Mouse (Mus musculus) kidney, postnatal 36 days (tissue): ENCODE results near the gene Eef2.
A peak's percentile ranks its signal among the peaks of the same experiment; 100 is the strongest.

Experiments used
- DNase-seq, 2 experiments: peaks; one replicate each; pipeline ENCODE4 v3.0.0; 2021 to 2022; ENCODE audit warnings: mixed read lengths in 2 of 2

The Eef2 gene

GRCm38 (mm10) chr10:81176466-81177271 is at the start of gene Eef2:
Gene Eef2 (plus strand): TSS chr10:81176631.
- peak; percentile 99 to 100 for DNase-seq

- DNase-seq, result peak; percentile 91 to 93
These were observed 42.2 kb upstream of the Eef2 start for GRCm38 (mm10) chr10:81134181-81134587.

- peak; percentile 68 to 78 for DNase-seq
These were observed 41.3 kb upstream of the Eef2 start, which contains the start of gene Zbtb7a for GRCm38 (mm10) chr10:81134966-81135681. Gene Zbtb7a (plus strand): TSS chr10:81135220.

GRCm38 (mm10) chr10:81135831-81136705 is 40.4 kb upstream of the Eef2 start:
- DNase-seq, result peak; percentile 83

GRCm38 (mm10) chr10:81136706-81137231 is 39.7 kb upstream of the Eef2 start:
- DNase-seq, result peak; percentile 89 to 93

- peak; percentile 98 to 99 for DNase-seq
These were observed 38.9 kb upstream of the Eef2 start for GRCm38 (mm10) chr10:81137252-81138130.

GRCm38 (mm10) chr10:81138131-81138782 is 38.2 kb upstream of the Eef2 start:
- peak; percentile 29 to 56 for DNase-seq

- DNase-seq, result no peak
These were observed 37.5 kb upstream of the Eef2 start for GRCm38 (mm10) chr10:81138821-81139528.

GRCm38 (mm10) chr10:81139529-81139846 is 36.9 kb upstream of the Eef2 start:
- no peak for DNase-seq

- DNase-seq, result no peak
These were observed 36.4 kb upstream of the Eef2 start for GRCm38 (mm10) chr10:81140005-81140404.

- peak; percentile 46 to 61 for DNase-seq
These were observed 35.5 kb upstream of the Eef2 start for GRCm38 (mm10) chr10:81140717-81141454.

GRCm38 (mm10) chr10:81141455-81142210 is 34.8 kb upstream of the Eef2 start:
- no peak for DNase-seq

GRCm38 (mm10) chr10:81142551-81142981 is 33.9 kb upstream of the Eef2 start:
- no peak for DNase-seq

- no peak for DNase-seq
These were observed 33.2 kb upstream of the Eef2 start for GRCm38 (mm10) chr10:81143157-81143633.

GRCm38 (mm10) chr10:81143845-81144437 is 32.5 kb upstream of the Eef2 start:
- DNase-seq, result no peak

- DNase-seq, result peak; percentile 62 to 71
These were observed 31.8 kb upstream of the Eef2 start for GRCm38 (mm10) chr10:81144667-81145066.

GRCm38 (mm10) chr10:81145307-81145706 is 31.1 kb upstream of the Eef2 start:
- DNase-seq, result no peak

GRCm38 (mm10) chr10:81145778-81146177 is 30.7 kb upstream of the Eef2 start:
- DNase-seq, result no peak
